Mouse (Mus musculus) ovary, postnatal 36 days (tissue): ENCODE results near the gene Castor1.
A peak's percentile ranks its signal among the peaks of the same experiment; 100 is the strongest.

Experiments used
- DNase-seq: peaks from one replicate; pipeline ENCODE4 v3.0.0; 2022; ENCODE audit warnings: low spot score, mixed read lengths

The Castor1 gene

DNA sequence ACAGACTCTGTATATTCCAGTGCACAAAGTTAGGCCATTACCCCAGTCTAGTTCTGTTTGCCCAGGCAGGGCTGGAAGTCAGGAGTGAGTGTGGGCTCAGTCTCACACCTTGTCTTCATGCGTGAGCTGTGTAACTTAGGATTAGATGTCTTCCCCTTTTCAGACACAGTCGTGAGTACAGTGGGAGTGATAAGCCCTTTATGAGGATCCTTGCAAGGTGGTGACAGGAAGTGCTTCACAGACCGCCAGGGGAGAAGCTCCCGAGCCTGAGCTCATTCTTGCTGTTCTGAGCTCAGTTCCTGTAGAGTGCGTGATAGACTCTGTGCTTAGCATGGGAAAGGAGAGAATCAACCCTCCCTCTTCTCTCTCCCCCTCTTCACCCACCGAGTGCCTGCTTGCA is 11.5 kb upstream of the Castor1 start:
- DNase-seq = no peak

DNA sequence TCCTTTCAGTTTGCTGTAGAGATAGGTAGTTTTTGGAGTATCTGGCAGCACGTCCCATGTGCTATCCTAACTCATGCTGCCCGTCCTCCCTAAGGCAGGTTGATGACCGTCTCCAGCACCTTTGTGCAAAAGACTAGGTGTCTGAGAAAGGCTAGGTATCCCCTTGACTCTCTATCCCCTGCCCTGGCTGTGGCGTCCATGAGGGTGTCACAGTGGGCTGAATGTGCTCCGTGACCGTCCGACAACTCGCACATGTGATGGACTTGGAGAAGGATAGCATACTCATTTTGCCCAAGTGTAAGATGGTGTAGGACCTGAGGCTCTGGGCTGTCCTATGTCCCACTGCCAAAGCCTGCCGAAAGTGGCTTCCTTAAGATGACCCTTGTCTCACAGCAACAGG is 10.4 kb upstream of the Castor1 start:
- DNase-seq = no peak

GRCm38 (mm10) chr11:4209556-4209955 is 8.5 kb upstream of the Castor1 start:
- no peak for DNase-seq

- no peak for DNase-seq
These were observed 7.2 kb upstream of the Castor1 start for GRCm38 (mm10) chr11:4210786-4211185.

GRCm38 (mm10) chr11:4213107-4213506 is 4.9 kb upstream of the Castor1 start:
- DNase-seq = peak; percentile 51

DNA sequence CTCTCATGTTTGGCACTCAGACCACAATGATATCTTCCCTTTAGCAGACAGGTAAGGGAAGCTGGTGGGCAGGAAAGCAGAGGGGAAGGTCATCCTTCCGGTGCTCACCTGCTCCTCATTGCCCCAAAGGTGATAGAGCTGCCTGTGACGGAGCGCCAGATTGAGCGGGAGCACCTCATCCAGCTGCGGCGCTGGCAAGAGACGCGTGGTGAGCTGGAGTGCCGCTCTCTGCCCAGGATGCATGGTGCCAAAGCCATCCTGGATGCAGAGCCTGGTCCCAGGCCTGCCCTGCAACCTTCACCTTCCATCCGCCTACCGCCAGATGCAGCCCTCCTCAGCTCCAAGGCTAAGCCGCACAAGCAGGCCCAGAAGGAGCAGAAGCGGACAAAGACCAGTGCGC is 3.5 kb upstream of the Castor1 start:
- DNase-seq = no peak

- no peak for DNase-seq
These were observed 3.0 kb upstream of the Castor1 start for GRCm38 (mm10) chr11:4215061-4215460.

DNA sequence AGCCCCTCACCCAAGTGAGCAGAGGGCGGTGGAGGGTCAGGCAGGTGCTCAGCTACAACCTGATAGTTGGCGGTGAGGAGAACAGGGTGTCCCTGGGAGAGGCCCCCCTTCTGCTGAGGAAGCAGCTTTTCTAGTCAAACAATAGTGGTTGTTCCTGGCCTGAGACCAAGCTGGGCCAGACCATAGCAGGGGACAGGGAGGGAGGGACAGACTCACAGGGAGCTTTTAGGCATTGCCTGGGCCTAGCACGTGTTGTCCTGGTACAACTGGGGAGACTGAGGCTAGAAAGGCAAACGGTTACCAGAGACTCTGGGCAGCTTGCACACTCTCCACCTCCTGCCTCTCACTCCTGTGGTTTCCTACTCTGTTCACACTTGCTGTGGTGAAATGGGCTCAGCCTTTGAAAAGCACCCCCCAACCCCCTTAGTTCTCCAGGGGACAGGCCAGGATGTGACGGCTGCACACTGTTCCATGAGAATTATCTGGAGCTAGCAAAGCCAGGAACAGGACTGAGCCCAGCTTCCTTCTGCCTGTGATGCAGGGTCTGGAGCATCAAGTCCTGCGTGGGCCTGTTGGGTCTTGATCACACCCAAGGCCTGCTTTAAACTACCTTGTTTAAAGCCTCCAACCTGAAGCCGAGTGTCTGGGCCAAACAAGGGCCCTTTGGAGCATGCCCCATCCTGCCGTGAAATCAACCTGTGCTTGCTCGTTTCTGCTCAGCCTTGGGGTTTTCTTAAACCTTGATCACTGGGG is 1.6 kb upstream of the Castor1 start:
- no peak for DNase-seq

- DNase-seq = no peak
These were observed 612 bp downstream of the Castor1 start for GRCm38 (mm10) chr11:4218637-4219036.

GRCm38 (mm10) chr11:4219317-4219751 is 1.3 kb downstream of the Castor1 start:
- DNase-seq = peak; percentile 73

- DNase-seq = no peak
These were observed 1.9 kb downstream of the Castor1 start for GRCm38 (mm10) chr11:4219908-4220307.

- peak; percentile 77 for DNase-seq
These were observed 2.7 kb downstream of the Castor1 start for GRCm38 (mm10) chr11:4220443-4221400.

- no peak for DNase-seq
These were observed 4.3 kb downstream of the Castor1 start for GRCm38 (mm10) chr11:4222046-4222950.

DNA sequence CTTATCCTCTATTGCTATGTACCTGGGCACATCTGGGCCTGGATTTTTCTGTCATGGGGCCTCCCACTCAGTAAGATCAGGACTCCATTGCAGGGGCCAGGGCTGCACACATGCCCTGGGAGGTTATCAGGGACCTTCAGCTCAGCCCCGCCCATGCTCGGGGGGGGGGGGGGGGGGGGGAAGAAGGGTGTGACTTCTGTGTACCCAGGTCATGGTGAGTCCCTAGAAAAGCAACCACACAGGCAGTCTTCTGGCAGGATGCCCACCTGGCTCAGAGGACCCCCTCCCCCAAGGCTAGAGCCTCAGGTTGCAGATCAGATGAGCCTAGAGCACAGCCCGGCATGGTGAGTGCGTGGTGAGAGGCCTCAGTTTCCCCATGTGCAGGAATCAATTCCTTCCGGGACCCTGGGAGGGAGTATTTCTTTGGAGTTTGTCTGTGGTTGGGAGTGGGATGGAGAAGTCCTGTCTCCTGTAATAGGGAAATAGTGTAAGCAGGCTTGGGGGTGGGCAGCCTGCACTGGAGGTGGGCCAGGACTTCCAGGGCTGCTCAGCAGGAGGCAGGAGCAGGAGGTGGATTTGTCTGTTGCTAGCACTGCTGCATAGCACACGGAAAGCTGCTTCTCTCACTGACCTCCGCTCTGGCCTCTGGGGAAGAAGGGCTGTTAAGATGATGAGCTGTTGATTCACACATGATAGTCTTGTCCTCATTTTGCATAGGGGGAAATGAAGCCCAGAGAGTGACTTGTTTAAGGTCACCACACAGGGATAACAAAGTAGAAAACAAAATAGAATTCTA is 5.6 kb downstream of the Castor1 start:
- DNase-seq = no peak

DNA sequence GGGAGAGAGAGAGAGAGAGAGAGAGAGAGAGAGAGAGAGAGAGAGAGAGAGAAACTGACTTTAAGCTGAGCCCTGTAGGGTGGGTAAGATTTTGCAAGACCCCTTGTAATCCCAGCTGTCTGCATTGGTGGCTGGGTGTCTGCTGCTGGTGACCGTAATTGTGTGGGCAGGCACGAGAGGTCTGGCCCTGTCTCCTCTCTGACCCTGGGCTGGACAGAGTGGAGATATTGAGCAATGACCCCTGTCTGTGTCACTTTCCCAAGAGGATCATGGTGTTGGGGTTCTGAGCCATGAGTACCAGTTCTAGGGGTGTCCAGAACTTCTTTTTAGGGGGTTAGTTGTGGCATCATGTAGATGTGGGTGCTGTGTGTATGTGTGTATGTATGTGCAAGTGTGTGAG is 6.2 kb downstream of the Castor1 start:
- no peak for DNase-seq

DNA sequence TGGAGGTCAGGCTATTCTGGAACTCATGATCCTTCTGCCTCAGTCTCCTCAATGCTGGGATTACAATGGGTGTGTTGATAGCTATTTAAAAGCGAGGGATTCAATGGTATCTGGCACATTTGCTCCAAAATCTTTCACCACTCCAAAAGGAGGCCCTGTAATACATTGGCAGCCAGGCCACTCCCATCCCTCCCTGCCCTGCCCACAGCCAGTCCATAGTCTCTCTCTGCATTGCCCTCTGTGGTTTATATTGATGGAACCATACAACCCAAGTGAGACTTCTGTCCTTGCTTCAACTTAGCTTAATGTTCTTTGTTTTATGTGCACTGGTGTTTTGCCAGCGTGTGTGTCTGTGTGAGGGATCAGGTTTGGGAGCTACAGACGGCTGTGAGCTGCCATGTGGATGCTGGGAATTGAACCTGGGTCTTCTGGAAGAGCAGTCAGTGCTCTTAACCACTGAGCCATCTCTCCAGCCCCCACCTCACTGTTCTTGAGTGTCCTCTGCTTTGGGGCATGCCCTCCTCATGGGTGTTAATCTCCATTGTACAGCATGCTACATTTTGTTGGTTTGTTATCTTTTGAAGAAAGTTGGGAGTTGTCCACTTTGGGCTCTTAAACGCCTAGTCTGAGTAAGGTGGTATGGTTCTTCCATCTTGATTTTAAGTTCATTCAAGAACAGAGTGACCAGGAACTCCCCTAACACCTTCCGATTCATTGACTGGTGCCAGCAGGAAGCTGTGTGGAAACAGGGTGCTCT is 8.7 kb downstream of the Castor1 start:
- DNase-seq = no peak

DNA sequence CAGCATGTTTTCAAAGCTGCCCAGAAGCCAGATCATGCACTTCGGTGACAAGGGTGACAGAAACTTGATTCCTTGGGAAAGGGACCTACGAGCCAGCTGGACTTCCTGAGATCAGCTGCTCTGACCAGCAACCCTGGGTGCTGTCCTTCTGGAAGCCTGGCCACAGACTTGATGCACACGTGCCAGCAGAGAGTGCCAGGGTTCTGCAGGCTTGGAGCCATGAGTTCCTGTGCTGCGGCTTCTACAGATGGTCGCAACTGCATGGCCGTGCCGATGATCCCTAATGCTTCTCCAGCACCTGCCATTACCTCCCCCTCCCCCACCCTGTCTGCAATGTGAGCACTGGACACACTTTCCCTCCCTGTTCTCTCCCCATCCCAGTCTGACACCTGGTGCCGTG is 10.4 kb downstream of the Castor1 start:
- no peak for DNase-seq

DNA sequence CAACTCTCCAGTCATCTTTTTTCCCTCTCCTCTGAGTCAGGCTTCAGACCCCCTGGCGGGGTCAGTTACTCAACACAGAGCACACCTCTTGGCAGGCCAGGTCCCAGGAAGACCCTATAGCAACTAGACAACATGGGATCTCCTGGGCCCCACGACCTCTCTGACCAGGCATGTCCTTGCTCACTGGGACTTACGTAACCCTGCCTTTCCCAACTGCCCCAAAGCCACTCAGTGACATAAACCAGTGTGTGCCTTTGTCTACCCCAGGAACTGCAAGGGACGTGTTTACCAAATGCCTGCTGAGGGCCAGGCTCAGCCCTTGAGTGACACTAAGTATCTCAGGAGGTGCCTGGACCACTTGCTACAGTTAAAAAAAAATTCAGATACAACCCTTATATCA is 11.8 kb downstream of the Castor1 start:
- no peak for DNase-seq

DNA sequence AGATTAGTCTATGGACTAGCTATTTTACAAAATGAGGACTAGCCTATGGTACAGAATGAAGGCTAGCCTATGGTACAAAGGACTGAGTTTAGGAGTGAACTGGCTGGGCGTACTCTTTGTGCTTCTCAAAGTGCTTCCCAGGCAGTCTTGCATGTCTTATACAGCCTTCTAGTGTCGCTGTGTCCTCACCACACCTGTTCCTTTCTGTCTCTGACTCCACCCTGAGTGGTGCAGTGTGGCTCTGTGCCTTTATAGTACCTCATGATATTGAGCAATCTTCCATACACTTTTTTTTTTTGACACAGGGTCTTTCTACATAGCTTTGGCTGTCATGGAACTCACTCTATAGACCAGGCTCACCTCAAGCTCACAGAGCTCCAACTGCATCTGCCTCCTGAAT is 13.4 kb downstream of the Castor1 start:
- no peak for DNase-seq

DNA sequence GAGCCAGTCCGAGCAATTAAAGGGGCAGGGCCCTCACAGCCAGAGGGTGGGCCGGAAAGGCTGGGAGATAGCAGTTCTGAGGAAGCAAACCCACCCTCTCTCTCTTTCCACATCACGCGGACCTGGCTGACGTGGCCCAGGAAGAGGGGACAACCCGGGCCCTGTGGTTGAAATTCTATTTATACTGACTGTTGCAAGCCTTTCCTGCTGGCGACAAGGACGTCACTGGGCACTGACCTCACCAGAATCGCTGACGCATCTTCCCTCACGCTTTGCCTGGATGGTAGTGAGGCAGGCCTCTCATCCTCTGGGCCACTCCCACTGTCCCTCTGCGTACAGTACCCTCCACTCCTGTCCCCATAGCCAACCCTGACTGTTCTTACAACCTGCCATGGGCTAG is 14.6 kb downstream of the Castor1 start:
- DNase-seq = no peak
